Mouse (Mus musculus) liver, postnatal 0 days (tissue): ENCODE measurements around the gene Gm973.

ENCODE experiments used
- CTCF ChIP-seq: sonication (generic); IDR thresholded peaks from 2 replicates; pipeline ENCODE4 v1.5.1; 2016; ENCODE audit warnings: antibody characterized with exemption, low read depth
- EP300 ChIP-seq: IDR thresholded peaks from 2 replicates; pipeline ENCODE4 v1.6.1; 2016; ENCODE audit warnings: antibody characterized with exemption, low read depth, mild to moderate bottlenecking

GRCm38 (mm10) chr1:59642488-59642887, 126.4 kb downstream of the Gm973 start:
- TF ChIP-seq CTCF (no peak), EP300 (peak; percentile 48; the same call in 1 of the 2 replicates)
